Mouse (Mus musculus) cerebellum, postnatal 4 days (tissue): Measurements from ENCODE around the gene Sgf29.

ENCODE experiments used
- DNase-seq, 2 experiments: peaks; one replicate each; pipeline ENCODE4 v3.0.0; 2022; ENCODE audit warnings: low spot score in 2 of 2, mixed read lengths in 1 of 2

Sgf29 gene

GRCm38 (mm10) chr7:126642545-126643243, 6.4 kb upstream of the Sgf29 start:
- DNase-seq = no peak

GRCm38 (mm10) chr7:126643244-126643617, 5.9 kb upstream of the Sgf29 start:
- DNase-seq = peak in 1 of 2 experiments; percentile 22

- DNase-seq = no peak
These were observed 4.8 kb upstream of the Sgf29 start for GRCm38 (mm10) chr7:126644345-126644744.

GRCm38 (mm10) chr7:126644914-126645313, 4.2 kb upstream of the Sgf29 start:
- no peak for DNase-seq

GRCm38 (mm10) chr7:126645708-126646107, 3.4 kb upstream of the Sgf29 start:
- no peak for DNase-seq

- DNase-seq = no peak
These were observed 623 bp upstream of the Sgf29 start for GRCm38 (mm10) chr7:126648486-126648885.

GRCm38 (mm10) chr7:126650852-126651251, 1.7 kb downstream of the Sgf29 start:
- DNase-seq = no peak

- no peak for DNase-seq
These were observed 4.9 kb downstream of the Sgf29 start for GRCm38 (mm10) chr7:126653991-126654390.

- DNase-seq = no peak
These were observed 6.6 kb downstream of the Sgf29 start for GRCm38 (mm10) chr7:126655695-126656094.

GRCm38 (mm10) chr7:126657522-126657921, 8.4 kb downstream of the Sgf29 start:
- no peak for DNase-seq

GRCm38 (mm10) chr7:126659771-126660170, 10.7 kb downstream of the Sgf29 start:
- DNase-seq = no peak

GRCm38 (mm10) chr7:126663646-126664045, 14.5 kb downstream of the Sgf29 start:
- DNase-seq = no peak

GRCm38 (mm10) chr7:126665269-126665668, 16.2 kb downstream of the Sgf29 start:
- no peak for DNase-seq

- no peak for DNase-seq
These were observed 18.5 kb downstream of the Sgf29 start for GRCm38 (mm10) chr7:126667495-126668090.

- DNase-seq = no peak
These were observed 19.3 kb downstream of the Sgf29 start for GRCm38 (mm10) chr7:126668452-126668851.

GRCm38 (mm10) chr7:126670152-126670551, 21.0 kb downstream of the Sgf29 start:
- DNase-seq = no peak

- no peak for DNase-seq
These were observed 23.0 kb downstream of the Sgf29 start for GRCm38 (mm10) chr7:126672111-126672510.

- DNase-seq = no peak
These were observed 26.0 kb downstream of the Sgf29 start for GRCm38 (mm10) chr7:126675104-126675503.

- DNase-seq = no peak
These were observed 27.1 kb downstream of the Sgf29 start, which contains the start of gene Sult1a1 for GRCm38 (mm10) chr7:126676207-126676606. Gene Sult1a1 (minus strand): TSS chr7:126676432.

- no peak for DNase-seq
These were observed 27.6 kb downstream of the Sgf29 start for GRCm38 (mm10) chr7:126676631-126677220.

GRCm38 (mm10) chr7:126678545-126679341, 29.6 kb downstream of the Sgf29 start:
- no peak for DNase-seq

GRCm38 (mm10) chr7:126679683-126680082, 30.6 kb downstream of the Sgf29 start:
- no peak for DNase-seq
